ENCODE assay signal across 39 mouse cellular contexts in genomic region chr1:20684403-20684802, GRCm38 (mm10). TPM values are rescaled to one million over a fixed set of nuclear protein-coding genes. Genes with fewer than 3 reads are reported as not detected.
"Had no signal": no experiment of that assay in that cellular context is flagged by ENCODE, and none has a peak within 500 bp of the region (broad histone marks: within the 10 kb centered on the region; RNA-seq: fewer than 3 reads in every experiment).

No protein-coding gene starts in this region.

- H3K4me2 ChIP-seq: embryonic facial prominence, embryonic 12.5 days; embryonic facial prominence, embryonic 13.5 days; embryonic facial prominence, embryonic 15.5 days; forebrain, embryonic 12.5 days; forebrain, embryonic 13.5 days; forebrain, embryonic 15.5 days had no signal

- H3K36me3 ChIP-seq: embryonic facial prominence, embryonic 10.5 days; embryonic facial prominence, embryonic 12.5 days; embryonic facial prominence, embryonic 13.5 days; embryonic facial prominence, embryonic 15.5 days; forebrain, embryonic 10.5 days; forebrain, embryonic 12.5 days; forebrain, embryonic 15.5 days had no signal

- DNase-seq: cerebellum, adult 2 months; cerebellum, adult 8-10 months; cerebellum, adult 9-10 months; cerebellum, adult 9-11 months; cerebellum, postnatal 10 days; cerebellum, postnatal 14 days; cerebellum, postnatal 25 days; embryo, embryonic 11 days; forebrain, postnatal 0 days; gastrocnemius, adult 2 months; gastrocnemius, postnatal 10 days; gastrocnemius, postnatal 14 days; gastrocnemius, postnatal 25 days; gastrocnemius, postnatal 36 days; heart, adult 18-20 months; heart, adult 2 months had no signal

- H3K27me3 ChIP-seq: embryonic facial prominence, embryonic 12.5 days; embryonic facial prominence, embryonic 13.5 days; embryonic facial prominence, embryonic 15.5 days; forebrain, embryonic 12.5 days; forebrain, embryonic 13.5 days; forebrain, embryonic 15.5 days had no signal

- H3K4me3 ChIP-seq: embryonic facial prominence, embryonic 10.5 days; embryonic facial prominence, embryonic 12.5 days; embryonic facial prominence, embryonic 13.5 days; embryonic facial prominence, embryonic 15.5 days; erythroblast, embryonic 14.5 days; forebrain, embryonic 10.5 days; forebrain, embryonic 12.5 days; forebrain, embryonic 13.5 days; forebrain, embryonic 15.5 days; gastrocnemius, adult 2 months; heart, adult 2 months had no signal

RNA-seq across cellular contexts. Expression of gene Il17a, which starts 46.3 kb away (rescaled TPM):
- total RNA-seq: common myeloid progenitor, adult 5-6 weeks; forebrain, postnatal 0 days; gastrocnemius, adult 18-20 months; gastrocnemius, adult 2 months; gastrocnemius, adult 8-10 months; gastrocnemius, postnatal 10 days; gastrocnemius, postnatal 14 days; gastrocnemius, postnatal 25 days; gastrocnemius, postnatal 36 days; gastrocnemius, postnatal 4 days; granulocyte monocyte progenitor cell, adult 5-6 weeks; heart, adult 18-20 months; heart, adult 2 months; heart, adult 8-10 months had no signal
- polyA plus RNA-seq: cerebellum, adult 2 months; cortical plate, adult 2 months; embryonic facial prominence, embryonic 10.5 days; embryonic facial prominence, embryonic 11.5 days; embryonic facial prominence, embryonic 12.5 days; embryonic facial prominence, embryonic 13.5 days; embryonic facial prominence, embryonic 14.5 days; embryonic facial prominence, embryonic 15.5 days; erythroblast, embryonic 14.5 days; forebrain, embryonic 10.5 days; forebrain, embryonic 11.5 days; forebrain, embryonic 12.5 days; forebrain, embryonic 13.5 days; forebrain, embryonic 14.5 days; forebrain, embryonic 15.5 days; forebrain, embryonic 16.5 days; forebrain, postnatal 0 days; frontal cortex, adult 2 months; gonadal fat pad, adult 2 months; heart, adult 2 months had no signal
